Mouse (Mus musculus) thymus, postnatal 10 days (tissue): ENCODE results near the gene Ephb2.

ENCODE experiments used
- DNase-seq, 2 experiments: peaks; one replicate each; pipeline ENCODE4 v3.0.0; 2021; ENCODE audit warnings: low spot score in 2 of 2

Ephb2 gene

DNA sequence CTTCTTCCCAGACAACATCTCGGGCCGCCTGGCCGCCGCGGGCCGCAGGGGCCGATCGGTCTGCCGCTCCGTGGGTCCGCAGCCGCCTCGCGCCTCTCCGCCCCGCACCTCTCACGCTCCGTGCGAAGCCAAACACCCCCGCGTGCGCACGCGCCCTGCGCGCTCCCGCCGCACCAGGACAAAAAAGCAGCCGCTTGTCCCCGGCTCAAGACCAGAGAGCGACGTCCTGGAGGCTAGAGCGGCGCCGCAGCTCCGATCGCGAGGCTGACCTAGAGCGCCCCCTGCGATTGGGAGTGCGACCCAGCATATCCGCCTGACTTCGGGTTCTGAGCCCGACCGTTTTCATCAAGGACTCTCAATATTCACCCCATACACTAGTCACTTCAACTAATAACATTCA, 233.2 kb downstream of the Ephb2 start, which contains the start of gene Kdm1a:
Gene Kdm1a, minus strand, starts transcription at position 156 of the 400 bp plus-strand sequence.
- peak; percentile 86 to 98 for DNase-seq

DNA sequence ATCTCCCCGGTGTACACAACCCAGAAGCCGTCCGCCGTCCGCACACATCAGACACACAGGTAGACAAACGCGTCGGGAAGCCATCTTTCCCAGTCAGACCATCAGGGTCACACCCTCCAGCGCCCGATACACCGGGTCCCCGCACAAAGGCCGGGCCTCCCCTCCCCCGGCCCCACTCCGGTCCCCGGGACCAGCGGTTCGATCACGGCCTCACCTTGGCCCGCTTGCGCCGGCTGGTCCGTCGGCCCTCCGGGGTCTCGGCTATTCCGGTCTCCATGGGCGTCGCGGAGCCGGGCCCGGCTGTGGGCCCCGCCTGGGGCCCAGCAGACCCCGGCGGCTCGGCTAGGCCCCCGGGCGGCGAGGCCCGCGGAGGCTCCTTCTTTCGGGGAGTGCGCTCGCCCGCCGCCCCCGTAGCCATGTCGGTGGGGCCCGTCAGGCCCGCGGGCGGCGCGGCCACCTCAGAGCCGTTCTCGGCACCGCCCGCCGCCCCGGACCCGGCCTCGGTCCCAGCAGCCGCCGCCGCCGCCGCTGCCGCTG, 233.7 kb downstream of the Ephb2 start:
- DNase-seq = peak; percentile 32 to 35

DNA sequence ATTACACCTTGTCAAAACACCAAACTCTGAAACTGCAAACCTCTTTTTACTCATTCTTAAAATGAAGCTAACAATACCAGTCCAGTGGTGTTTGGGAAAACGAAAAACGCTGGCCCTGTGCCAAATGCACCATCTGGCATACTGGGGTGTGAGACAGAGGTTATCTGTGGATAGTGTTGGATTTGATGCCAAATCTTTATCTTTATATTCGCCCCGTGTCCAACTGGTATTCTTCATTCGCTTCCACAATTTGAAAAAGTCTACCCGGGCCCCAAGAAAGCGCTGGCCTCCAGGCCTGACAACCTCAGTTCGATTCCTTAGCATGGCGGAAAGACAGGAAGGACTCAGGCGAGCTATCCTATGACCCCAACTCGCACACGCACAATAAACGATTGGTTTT, 234.3 kb downstream of the Ephb2 start:
- DNase-seq = no peak

DNA sequence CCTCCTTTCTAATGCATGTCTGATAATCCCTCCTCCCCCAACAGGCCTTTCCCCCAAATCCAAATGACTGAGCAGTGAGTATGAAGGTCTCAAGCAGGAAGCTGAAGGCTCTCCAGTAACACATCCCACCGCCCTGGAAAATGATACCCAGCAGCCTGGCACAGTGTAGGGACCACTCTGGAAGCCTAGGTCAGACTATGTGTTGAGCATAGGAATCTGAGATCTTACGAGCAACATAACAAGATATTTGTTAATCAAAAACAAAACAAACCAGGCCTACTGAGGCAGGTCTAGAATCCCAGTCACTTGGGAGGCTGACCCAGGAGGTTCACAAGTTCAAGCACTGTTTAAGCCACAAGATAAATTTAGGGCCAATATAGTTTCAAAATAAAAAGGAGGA, 235.3 kb downstream of the Ephb2 start:
- DNase-seq = no peak

DNA sequence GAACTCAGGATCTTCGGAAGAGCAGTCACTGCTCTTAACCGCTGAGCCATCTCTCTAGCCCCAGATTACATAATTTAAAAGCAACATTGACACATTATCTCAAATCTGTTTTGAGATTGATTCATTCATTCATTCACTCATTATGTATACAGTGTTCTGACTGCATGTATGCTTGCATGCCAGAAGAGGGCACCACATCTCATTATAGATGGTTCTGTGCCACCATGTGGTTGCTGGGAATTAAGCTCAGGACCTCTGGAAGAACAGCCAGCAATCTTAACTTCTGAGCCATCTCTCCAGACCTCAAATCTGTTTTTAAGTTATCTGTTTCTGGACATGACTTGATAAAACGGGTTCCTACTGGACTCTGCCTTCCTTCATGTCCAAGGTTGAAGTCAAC, 235.9 kb downstream of the Ephb2 start:
- DNase-seq = no peak

DNA sequence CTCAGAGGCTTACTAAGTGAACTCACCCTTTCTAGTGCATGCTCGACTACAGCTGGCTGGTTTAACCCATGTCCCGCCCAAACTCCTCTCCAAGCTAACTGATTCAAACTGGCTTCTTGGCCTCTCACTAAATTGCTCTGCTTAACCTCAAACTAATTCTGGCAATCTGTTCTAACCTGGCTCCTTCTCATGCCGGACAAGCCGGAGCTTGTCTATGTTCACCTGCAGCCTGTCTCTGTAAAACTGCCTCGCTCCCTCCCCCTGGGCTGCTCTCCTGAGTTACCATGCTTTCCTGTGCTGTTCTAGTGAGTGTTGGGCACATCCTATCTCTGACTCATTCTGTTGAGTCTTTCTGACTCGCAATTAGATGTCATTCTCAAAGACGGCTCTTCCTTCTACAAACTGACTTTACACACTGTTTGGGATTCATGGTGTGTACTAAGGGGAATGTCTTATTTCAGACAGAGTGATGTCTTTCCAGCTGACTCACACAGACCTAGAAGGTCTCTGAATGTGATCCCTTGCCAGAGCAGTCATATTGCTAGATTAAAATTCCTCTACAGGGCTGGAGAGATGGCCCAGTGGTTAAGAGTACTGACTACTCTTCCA, 237.4 kb downstream of the Ephb2 start:
- no peak for DNase-seq
